Mouse (Mus musculus) heart, postnatal 10 days (tissue): ENCODE data around the gene Lrrc8b. TPM values are rescaled to one million over a fixed set of nuclear protein-coding genes. Genes with fewer than 3 reads are reported as not detected.
A peak's percentile ranks its signal among the peaks of the same experiment; 100 is the strongest.

Source experiments
- DNase-seq, 2 experiments: peaks; one replicate each; pipeline ENCODE4 v3.0.0; 2021
- intact Hi-C: fragments of 180-260 bp; cut with DNase I; formaldehyde crosslinking; loops from one replicate; pipeline ENCODE4 v1.15.1; 2025
- total RNA-seq, 2 experiments: library from RNA; stranded (reverse); gene quantifications; 2 replicates each; pipeline ENCODE4 v1.2.3; 2021

The Lrrc8b gene
- total RNA-seq, 2 experiments from 2014 or later = 15.8 to 19.8 TPM

- intact Hi-C loops = no loop called here
These were observed 2.8 kb downstream of the Lrrc8b start for GRCm38 (mm10) chr5:105418364-105418763.

GRCm38 (mm10) chr5:105418851-105419250 lies 3.3 kb downstream of the Lrrc8b start:
- no peak for DNase-seq
- intact Hi-C loops = no loop called here

More at GRCm38 (mm10) chr5:105418364-105418763, 2.8 kb downstream of the Lrrc8b start:
- DNase-seq = no peak

GRCm38 (mm10) chr5:105425587-105425986 lies 10.0 kb downstream of the Lrrc8b start:
- intact Hi-C loops = no loop called here
- DNase-seq = no peak

GRCm38 (mm10) chr5:105427326-105427725 lies 11.8 kb downstream of the Lrrc8b start:
- intact Hi-C loops = no loop called here
- no peak for DNase-seq

- DNase-seq = peak; percentile 26 to 31
- intact Hi-C loops = no loop called here
These were observed 12.8 kb downstream of the Lrrc8b start for GRCm38 (mm10) chr5:105428265-105428974.

- no peak for DNase-seq
- intact Hi-C loops = no loop called here
These were observed 14.6 kb downstream of the Lrrc8b start for GRCm38 (mm10) chr5:105430148-105430547.

GRCm38 (mm10) chr5:105439608-105440007 lies 24.0 kb downstream of the Lrrc8b start:
- no peak for DNase-seq
- intact Hi-C loops = no loop called here

- intact Hi-C loops = no loop called here
- no peak for DNase-seq
These were observed 25.5 kb downstream of the Lrrc8b start for GRCm38 (mm10) chr5:105440992-105441535.

- DNase-seq = peak in 1 of 2 experiments; percentile 31
- intact Hi-C loops = no loop called here
These were observed 26.8 kb downstream of the Lrrc8b start for GRCm38 (mm10) chr5:105442212-105443000.

GRCm38 (mm10) chr5:105443057-105443815 lies 27.7 kb downstream of the Lrrc8b start:
- intact Hi-C loops = no loop called here
- DNase-seq = peak; percentile 46 to 55

- intact Hi-C loops = no loop called here
- no peak for DNase-seq
These were observed 30.1 kb downstream of the Lrrc8b start for GRCm38 (mm10) chr5:105445686-105446085.

- no peak for DNase-seq
- intact Hi-C loops = no loop called here
These were observed 38.5 kb downstream of the Lrrc8b start for GRCm38 (mm10) chr5:105454105-105454504.

GRCm38 (mm10) chr5:105459077-105459476 lies 43.5 kb downstream of the Lrrc8b start:
- intact Hi-C loops = no loop called here
- no peak for DNase-seq

- intact Hi-C loops = no loop called here
- no peak for DNase-seq
These were observed 45.0 kb downstream of the Lrrc8b start for GRCm38 (mm10) chr5:105460551-105460950.

- no peak for DNase-seq
- intact Hi-C loops = no loop called here
These were observed 45.5 kb downstream of the Lrrc8b start for GRCm38 (mm10) chr5:105461076-105461475.

GRCm38 (mm10) chr5:105464671-105465070 lies 49.1 kb downstream of the Lrrc8b start:
- intact Hi-C loops = no loop called here
- no peak for DNase-seq

- DNase-seq = no peak
- intact Hi-C loops = no loop called here
These were observed 50.0 kb downstream of the Lrrc8b start for GRCm38 (mm10) chr5:105465550-105465949.

GRCm38 (mm10) chr5:105466471-105466902 lies 50.9 kb downstream of the Lrrc8b start:
- intact Hi-C loops = no loop called here
- no peak for DNase-seq

- intact Hi-C loops = no loop called here
- no peak for DNase-seq
These were observed 51.7 kb downstream of the Lrrc8b start for GRCm38 (mm10) chr5:105467271-105467670.

- intact Hi-C loops = no loop called here
- DNase-seq = no peak
These were observed 57.6 kb downstream of the Lrrc8b start for GRCm38 (mm10) chr5:105472983-105473705.
